Mouse (Mus musculus) ES-CJ7 (cell line): ENCODE data around the gene Igfbp4.

Experiments used
- DNase-seq: peaks from one replicate; pipeline ENCODE4 v3.0.0; 2011; ENCODE audit warnings: low read depth, low spot score

Gene Igfbp4

DNA sequence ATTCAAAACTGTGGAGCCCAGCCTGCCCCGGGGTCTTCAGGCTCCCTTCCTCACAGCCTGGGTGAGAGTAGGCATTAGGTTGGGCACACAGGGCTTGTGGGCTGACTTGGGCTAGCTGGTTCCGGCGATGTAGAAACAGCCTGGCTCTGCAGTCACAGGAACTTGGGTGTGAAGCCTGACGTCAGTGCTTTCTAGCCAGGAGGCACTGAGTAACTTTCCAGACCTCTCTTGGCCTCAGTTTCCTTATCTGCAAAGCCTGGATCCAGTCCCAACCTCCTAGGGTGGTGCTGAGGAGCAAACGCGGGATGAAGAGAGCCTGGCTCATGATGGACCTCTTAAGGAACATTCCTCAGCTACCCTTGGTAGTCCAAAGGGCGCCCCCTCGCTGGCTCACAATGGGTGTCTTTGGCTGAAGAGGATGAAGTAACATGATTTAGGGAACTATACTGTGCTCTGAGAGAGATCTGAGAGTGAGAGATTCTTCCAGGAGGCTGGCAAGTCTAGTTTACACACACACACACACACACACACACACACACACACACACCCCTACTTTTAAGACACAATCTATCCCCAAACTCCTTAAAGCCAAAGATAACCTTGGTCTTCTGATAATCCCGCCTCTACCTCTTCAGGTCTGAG, 40.0 kb downstream of the Igfbp4 start:
- no peak for DNase-seq

GRCm38 (mm10) chr11:99081566-99081965, 40.5 kb downstream of the Igfbp4 start:
- DNase-seq: no peak

GRCm38 (mm10) chr11:99082098-99082497, 41.1 kb downstream of the Igfbp4 start:
- no peak for DNase-seq

GRCm38 (mm10) chr11:99083516-99083915, 42.5 kb downstream of the Igfbp4 start:
- DNase-seq: no peak

- DNase-seq: no peak
Measured at GRCm38 (mm10) chr11:99084366-99084765, 43.3 kb downstream of the Igfbp4 start.

- no peak for DNase-seq
Measured at GRCm38 (mm10) chr11:99088486-99088885, 47.4 kb downstream of the Igfbp4 start.

DNA sequence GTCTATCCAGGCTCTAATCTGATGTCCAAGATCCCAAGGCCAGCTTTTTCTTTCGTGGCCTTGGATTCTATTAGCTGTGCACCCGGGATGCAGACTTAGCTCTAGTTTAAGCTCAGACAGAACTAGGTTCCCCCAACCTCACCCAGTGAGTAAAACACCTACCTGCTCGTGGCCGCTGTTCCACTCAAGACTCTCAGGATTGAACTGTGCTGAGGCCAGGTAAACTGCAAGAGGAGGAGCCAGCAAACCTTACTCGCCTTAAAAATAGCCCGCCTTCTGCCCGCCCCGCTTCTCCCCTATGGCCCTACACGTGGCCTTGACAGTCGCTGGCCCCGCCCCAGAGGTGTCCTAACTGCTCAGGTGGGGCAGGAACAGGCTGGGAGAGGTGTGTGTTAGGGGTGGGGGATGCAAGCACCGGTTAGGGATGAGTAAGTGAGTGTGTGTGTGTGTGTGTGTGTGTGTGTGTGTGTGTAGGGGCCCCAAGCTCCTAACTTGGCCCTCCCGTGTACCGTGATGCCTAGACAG, 48.1 kb downstream of the Igfbp4 start, which contains the start of gene Tns4:
TSS of gene Tns4 (minus strand) at position 230 of the 525 bp plus-strand sequence.
- DNase-seq: no peak

DNA sequence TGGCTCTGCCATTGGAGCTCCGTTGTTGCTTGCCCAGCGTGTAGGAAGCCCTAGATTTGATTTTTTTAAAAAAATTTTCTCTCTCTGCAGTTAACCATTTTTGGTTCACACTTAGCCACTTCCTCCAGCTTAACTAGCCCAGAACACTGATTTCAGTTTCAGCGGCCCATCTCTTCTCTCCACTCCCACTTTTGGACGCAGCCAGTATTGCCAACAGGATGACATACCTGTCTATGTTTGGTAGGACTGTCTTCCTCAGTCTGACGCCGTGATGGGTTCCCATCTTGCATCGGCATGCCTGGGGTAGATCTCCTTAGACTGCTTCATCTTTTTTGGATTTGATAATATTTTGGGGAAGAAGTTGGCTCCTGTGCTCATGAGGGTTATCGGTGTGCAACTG, 49.3 kb downstream of the Igfbp4 start:
- DNase-seq: peak; percentile 71

GRCm38 (mm10) chr11:99091666-99092065, 50.6 kb downstream of the Igfbp4 start:
- peak; percentile 35 for DNase-seq

DNA sequence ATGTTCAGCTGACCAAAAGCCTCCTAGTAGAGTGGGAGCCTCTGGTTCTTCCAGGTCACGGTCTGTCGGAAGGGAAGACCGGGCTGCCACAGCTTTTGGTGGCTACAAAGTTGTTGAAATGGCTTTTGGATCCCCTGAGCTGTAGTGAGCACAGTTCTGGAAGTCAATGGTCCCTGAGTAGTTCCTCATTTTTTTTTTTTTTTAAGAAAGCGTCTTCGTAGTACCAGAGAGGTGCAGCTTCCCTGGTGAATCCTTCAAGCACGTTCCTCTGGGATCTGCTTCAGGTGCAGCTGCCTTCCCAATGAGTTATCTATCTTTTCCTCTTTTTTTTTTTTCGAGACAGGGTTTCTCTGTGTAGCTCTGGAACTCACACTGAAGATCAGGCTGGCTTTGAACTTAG, 52.7 kb downstream of the Igfbp4 start:
- no peak for DNase-seq

DNA sequence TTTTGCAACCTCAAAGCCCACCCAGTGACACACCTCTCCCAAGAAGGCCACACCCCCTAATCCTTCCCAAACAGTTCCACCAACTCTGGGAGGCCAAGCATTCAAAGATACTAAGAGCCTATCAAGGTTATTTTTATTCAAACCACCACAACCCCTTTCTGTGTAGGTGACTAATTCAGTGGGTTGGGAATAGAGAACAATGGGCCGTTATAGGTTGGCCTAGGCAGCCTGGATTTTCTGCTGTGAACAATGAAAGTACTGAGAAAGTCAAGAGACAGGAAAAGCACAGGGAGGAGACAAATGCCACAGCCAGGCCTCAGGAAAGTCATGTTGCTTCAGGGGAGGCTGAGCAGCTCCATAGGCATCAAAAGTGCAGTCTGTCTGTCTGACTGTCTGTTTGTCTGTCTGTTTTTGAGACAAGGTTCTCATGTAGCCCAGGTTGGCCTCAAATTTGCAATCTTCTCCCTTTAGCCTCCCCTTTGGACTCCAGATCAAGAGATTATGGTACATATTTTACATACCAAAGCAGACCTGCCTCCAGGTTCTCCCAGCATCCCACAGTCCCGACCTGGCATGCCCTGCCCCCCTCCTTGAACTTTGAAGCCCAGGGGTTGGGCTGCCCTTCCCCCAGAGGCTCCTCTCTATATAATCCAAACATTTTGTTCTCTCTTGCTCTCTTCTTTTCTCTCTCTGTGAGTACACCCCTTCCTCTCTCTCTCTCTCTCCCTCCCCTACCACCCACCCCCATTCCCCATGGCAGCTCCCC, 54.0 kb downstream of the Igfbp4 start:
- DNase-seq: peak; percentile 73

DNA sequence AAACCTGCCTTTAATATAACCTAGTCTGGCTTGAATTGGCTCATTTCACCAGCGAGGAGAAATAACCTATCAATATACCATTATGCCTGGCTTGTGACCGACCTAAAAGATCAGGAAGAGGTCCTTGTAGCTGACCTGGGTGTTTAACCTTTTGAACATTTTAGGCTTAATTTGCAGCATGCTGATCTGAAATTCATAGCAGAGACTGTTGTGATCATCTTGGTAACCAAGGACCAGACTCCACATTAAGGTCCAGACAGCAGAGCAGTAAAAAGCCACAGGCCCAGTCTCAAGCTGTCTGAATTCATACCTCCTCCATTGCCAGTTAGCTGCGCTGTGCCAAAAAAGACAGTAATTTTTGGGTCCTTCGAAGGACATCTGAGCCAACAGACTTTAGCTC, 54.7 kb downstream of the Igfbp4 start:
- DNase-seq: no peak

- DNase-seq: no peak
Measured at GRCm38 (mm10) chr11:99096417-99096816, 55.4 kb downstream of the Igfbp4 start.

DNA sequence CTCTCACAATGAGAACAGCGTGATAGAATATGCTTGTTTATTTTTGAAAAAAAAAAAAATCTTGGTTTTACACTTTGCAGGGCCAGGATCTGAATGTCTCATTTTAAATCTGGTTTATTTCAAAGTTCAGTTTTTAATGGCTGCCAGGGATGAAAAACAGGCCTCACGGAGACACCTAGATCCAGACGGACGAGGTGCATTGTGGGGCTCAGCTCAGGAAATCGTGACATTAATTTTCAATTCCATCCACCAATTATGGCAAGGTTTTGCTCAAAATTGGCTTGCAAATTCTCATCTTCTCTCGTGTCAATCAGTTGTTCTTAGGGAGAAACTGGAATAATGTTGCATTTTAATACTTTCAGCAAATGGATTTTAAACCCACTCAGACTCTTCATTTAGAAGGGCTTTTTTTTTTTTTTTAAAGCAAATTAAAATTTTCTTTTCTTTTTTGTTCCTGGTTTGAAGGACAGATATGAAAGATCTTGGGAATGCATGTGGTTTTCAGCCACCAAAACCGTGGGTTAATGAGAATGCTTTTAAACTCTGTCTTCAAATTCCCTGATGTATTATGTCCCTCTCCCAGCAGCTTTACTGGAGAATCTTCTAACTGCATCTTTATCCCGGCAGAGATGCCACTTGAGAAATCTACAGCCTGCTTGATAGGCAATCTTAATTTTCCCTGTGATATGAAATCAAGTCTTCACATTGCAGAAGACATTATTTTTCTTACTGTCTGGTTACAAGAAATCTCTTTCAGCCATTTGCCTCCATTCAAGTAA, 56.1 kb downstream of the Igfbp4 start:
- DNase-seq: no peak

GRCm38 (mm10) chr11:99098924-99099323, 57.9 kb downstream of the Igfbp4 start:
- no peak for DNase-seq

GRCm38 (mm10) chr11:99099516-99099915, 58.5 kb downstream of the Igfbp4 start:
- no peak for DNase-seq

DNA sequence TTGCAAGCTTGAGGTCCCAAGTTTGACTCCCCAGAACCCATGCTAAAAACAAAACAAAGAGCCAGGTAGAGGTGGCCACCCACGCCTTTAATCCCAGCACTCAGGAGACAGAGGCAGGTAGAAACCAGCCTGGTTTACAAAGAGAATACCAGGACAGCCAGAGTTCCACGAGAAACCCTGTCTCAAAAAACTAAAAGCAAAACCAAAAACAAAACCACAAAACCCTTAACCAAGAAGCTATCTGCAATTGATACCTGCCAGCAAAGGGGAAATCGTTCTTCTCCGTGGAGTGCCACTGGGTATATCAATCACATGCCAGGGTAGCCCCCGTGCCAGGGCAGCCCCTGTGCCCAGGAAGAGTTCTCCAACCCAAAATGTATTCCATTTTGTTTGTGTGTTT, 59.2 kb downstream of the Igfbp4 start:
- DNase-seq: no peak

DNA sequence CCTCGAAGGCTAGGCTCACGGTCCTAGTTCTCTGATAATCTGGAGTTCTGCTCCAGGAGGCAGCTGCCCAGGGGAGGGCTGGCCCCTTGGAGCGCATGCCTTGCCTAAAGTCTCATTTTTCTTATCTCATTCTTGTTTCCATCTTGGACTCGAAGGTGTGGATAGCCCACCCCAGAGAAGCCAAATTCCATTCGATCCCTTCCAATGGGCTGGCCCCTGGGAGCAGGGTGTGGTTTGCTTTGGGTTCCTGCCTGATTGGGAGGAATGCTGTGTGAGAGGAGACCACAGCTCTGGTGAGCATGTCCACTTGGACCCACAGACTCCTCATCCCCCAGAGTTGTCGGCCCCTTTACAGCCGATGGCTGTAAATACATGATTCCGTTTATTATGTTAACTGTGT, 60.6 kb downstream of the Igfbp4 start:
- DNase-seq: no peak

- no peak for DNase-seq
Measured at GRCm38 (mm10) chr11:99102575-99103270, 61.7 kb downstream of the Igfbp4 start.
